Mouse (Mus musculus) G1E (cell line): ENCODE measurements around the gene Polr3e.

Source experiments
- CTCF ChIP-seq: IDR thresholded peaks from 2 replicates; pipeline ENCODE4 v1.5.1; 2012; ENCODE audit warnings: low read depth, low read length, inconsistent platforms, mixed read lengths
- GATA1 ChIP-seq: IDR thresholded peaks from 2 replicates; pipeline ENCODE4 v1.6.1; 2012; ENCODE audit warnings: borderline replicate concordance, low read length, inconsistent platforms, mixed read lengths
- POLR2AphosphoS5 ChIP-seq: IDR thresholded peaks from 2 replicates; pipeline ENCODE4 v1.6.1; 2012; ENCODE audit warnings: low read depth, low read length, inconsistent platforms; ENCODE audit not compliant: insufficient replicate concordance
- TAL1 ChIP-seq: conservative IDR thresholded peaks from 2 replicates; pipeline ENCODE4 v1.6.1; 2012; ENCODE audit warnings: low read depth, low read length, inconsistent platforms, mixed read lengths

GRCm38 (mm10) chr7:120901701-120902100, 15.8 kb upstream of the Polr3e start:
- TF ChIP-seq CTCF (no peak), GATA1 (no peak), TAL1 (no peak), POLR2AphosphoS5 (no peak)
